Mouse (Mus musculus): Measurements from ENCODE around the gene Prcp.
"Not testable (repeated sequence)": the region's sequence is repeated elsewhere in the genome, so short reads cannot be mapped to it uniquely, and the experiment has no call there.

Prcp gene

DNA sequence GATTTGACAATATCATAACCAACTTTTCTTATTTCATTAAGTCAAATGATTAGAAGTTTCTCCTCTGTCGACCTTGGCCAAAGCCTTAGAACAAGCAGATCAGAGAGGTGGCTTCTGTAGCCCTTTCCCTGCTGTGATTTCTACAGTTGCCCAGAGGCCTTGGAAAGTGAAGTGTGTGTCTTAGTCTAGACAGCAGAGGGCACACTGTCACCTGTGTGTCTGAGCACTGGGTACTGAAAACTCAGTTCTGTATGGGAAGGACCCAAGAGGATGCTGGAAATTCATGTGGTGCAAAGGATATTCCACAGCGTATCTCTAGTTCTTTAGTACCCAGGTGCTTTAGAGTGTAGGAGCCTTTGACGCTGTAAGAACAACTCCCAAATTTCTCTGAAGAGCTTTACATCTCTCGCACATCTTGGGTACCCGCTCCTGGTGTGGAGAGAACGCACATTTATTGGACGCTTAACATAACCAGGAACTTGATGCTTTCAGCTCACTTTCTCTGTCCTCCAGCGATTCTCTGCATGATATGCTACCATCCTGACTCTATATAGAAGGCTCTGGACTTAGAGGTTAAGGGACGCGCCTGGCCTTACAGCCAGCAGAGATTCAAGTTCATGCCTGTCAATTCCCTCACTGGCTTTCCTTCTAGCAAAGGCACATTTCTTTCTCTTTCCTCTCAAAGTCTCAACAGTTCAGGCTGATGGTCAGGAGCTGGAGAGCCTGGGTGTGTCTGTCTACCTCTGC, 93.3 kb downstream of the Prcp start:
- intact Hi-C loops (cut with DNase I) = loop anchor here (5.0 kb wide), 2 partner anchors 65 to 130 kb away; no protein-coding TSS in a partner anchor

GRCm38 (mm10) chr7:92977429-92977828, 103.2 kb downstream of the Prcp start:
- intact Hi-C loops (cut with DNase I) = no loop called here

DNA sequence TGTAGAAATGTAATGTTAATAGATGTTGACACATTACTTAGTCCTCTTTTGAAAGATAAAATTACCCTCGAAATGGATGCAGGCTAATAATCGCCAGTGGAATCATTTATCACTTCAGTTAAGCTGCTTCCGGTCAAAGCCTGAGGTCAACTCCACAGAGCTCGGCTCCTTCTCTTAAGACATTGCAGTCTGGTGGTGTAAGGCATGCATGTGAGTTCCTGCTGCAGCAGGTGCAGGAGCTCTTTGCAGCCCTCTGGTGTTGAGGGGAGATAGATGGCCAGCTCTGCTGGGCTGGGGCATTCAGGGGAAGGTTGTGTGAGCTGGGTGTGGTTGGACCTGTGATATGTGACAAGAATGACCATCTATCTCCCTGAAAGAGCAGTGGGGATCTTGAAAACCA, 104.0 kb downstream of the Prcp start:
- intact Hi-C loops (cut with DNase I) = no loop called here

DNA sequence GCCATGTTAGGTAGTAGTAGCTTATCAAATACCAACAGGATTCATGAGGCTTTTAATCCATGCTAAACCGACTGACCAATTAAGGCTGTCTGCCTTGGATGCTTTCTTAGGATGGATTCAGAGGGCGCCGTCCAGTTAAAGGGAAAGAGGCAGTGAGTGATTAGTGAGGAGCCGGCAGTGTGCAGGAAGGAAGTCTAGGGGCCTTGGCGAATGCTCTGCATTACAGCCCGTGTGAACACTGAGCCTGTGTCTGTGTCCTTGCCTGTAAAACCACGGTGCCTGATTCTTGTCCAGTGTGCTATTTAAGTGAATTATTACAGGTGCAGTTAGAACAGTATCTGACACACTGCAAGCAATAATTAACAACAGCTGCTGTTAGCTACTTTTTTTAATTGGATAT, 104.5 kb downstream of the Prcp start:
- intact Hi-C loops (cut with DNase I) = not testable (repeated sequence)

- intact Hi-C loops (cut with DNase I) = no loop called here
Observed at GRCm38 (mm10) chr7:92980741-92981140, 106.5 kb downstream of the Prcp start.

GRCm38 (mm10) chr7:92981864-92982263, 107.6 kb downstream of the Prcp start:
- intact Hi-C loops (cut with DNase I) = no loop called here
